Mouse (Mus musculus) olfactory bulb, adult 2 months (tissue): Measurements from ENCODE around the gene Mfsd4a. TPM values are rescaled to one million over a fixed set of nuclear protein-coding genes. Genes with fewer than 3 reads are reported as not detected.

Experiments
- H3K27ac ChIP-seq: fragments of 200-500 bp; 2 replicates; pipeline ENCODE4 v1.5.1; 2012; ENCODE audit warnings: low read depth, low read length; ENCODE audit not compliant: insufficient read depth
- H3K4me1 ChIP-seq: fragments of 200-500 bp; 2 replicates; pipeline ENCODE4 v1.6.1; 2012; ENCODE audit warnings: low read length; ENCODE audit not compliant: control insufficient read depth, insufficient read depth
- H3K4me3 ChIP-seq: fragments of 200-500 bp; 2 replicates; pipeline ENCODE4 v1.5.1; 2012; ENCODE audit warnings: mild to moderate bottlenecking, low read depth, low read length, moderate library complexity; ENCODE audit not compliant: insufficient read depth
- CTCF ChIP-seq: fragments of 200-500 bp; IDR thresholded peaks from 2 replicates; pipeline ENCODE4 v1.5.1; 2012; ENCODE audit warnings: low read depth, mild to moderate bottlenecking, low read length, moderate library complexity; ENCODE audit not compliant: insufficient read depth
- POLR2A ChIP-seq: fragments of 200-500 bp; IDR thresholded peaks from 2 replicates; pipeline ENCODE4 v1.6.1; 2012; ENCODE audit warnings: mild to moderate bottlenecking, low read depth, low read length, moderate library complexity; ENCODE audit not compliant: insufficient read depth
- WGBS: fragments of 180-500 bp; shearing (Covaris S2); methylation state at CpG from one replicate; pipeline ENCODE4 v1.1.7; 2018; 5-methylcytosine and 5-hydroxymethylcytosine counted together
- polyA plus RNA-seq: library from polyadenylated mRNA; stranded (reverse); fragments of >200 nt; gene quantifications from 2 replicates; pipeline ENCODE4 v1.2.4, GENCODE M21; 2012; ENCODE audit warnings: low replicate concordance; ENCODE audit not compliant: missing spikeins, insufficient read depth, insufficient read length

The Mfsd4a gene
- polyA plus RNA-seq, 1 experiment = not detected

DNA sequence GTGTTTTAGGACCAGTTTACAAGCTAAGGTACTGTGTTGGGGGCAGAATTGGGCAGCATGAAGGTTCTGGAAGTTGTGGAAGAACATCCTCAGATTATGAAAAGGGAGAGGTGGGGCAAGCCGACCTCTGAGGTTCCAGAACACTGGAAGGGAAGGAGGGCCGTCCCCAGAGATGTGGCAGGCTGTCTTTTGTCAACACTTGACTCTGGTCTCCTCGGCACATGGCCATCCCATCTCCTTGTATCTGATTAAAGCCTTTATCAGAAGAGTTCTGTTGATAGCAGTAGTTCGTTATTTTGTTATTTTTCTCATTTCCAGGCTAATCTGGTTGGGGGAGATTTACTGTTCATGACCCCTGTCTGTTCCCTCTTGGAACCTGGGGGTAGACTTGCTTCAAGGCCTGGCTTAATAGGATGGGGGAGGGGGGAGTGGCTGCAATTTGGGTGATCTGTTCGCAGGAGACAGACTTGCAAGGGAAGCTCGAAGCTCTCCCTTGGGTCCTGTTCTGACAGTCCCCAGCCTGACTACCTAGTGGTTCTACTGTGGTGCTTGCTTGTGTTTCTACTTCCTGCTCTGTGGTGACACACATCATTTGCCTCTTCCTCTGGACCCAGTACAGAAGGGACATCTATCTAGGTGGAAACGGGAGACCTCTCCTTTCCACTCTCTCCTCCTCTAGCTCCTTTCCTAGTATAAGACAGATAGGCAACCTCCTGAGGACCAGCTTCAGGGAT is 7.7 kb downstream of the Mfsd4a start:
- no peak for TF ChIP-seq CTCF
- H3K4me3 ChIP-seq = no peak overlapping the region
- 76% methylated on average over 7 of the region's 7 CpGs for WGBS
- no peaks in the 10 kb centered on the region; the same call in 1 of the 2 replicates for H3K4me1 ChIP-seq
- no peak overlapping the region for H3K27ac ChIP-seq

DNA sequence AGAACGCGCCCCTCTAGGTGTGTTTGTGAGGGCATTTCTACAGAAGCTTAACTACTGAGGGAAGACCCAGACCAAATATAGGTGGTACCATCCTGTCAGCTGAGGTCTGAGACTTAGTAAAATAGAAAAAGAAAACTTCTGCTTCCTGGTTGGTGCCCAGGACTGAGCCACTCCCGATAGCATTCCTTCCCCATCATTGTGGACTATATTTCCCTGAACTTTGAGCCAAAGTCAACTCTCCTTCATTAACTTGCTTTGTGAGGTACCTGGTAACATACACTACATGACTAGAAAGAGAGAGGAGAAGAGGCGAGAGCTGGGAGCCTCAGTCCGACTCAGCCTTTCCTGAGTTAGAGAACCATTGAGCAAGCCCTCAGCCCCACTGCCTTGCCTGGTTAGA is 9.3 kb downstream of the Mfsd4a start:
- WGBS = 94% methylated on average over 5 of the region's 5 CpGs

DNA sequence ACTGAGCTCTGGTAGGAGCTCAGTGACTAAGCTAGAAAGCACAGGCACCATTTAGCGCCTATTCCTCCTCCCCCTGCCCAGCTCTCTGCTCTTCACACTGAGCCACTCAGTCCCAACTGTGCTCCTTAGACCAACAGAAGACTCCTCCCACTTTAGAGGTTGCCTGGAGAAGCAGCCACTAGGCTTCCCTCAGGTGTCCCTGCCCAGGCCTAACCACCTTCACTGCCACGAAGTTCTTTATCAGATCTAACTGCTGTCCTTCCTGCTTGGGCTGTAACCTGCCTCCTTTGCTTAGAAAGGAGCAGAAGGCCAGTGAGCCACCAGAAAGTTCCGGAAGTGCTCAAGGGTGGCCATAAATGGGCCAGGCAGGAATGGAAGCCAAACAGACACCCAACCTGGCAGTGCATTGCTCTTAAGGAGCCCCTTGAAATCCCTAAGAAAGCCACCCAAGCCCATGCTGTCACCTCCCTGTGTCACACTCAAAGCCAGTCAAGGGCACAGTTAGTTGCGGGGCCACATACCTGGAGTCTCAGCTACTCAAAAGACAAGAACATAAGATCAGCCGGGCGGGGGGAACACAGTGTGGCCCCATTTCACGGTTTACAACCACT is 12.7 kb downstream of the Mfsd4a start:
- no peak overlapping the region for H3K27ac ChIP-seq
- no peak overlapping the region for H3K4me3 ChIP-seq
- H3K4me1 ChIP-seq = no peaks in the 10 kb centered on the region; the same call in 1 of the 2 replicates
- 85% methylated on average over 7 of the region's 7 CpGs for WGBS
- no peak for TF ChIP-seq CTCF
- no peak for TF ChIP-seq POLR2A

More for the DNA sequence above, 9.3 kb downstream of the Mfsd4a start:
- Histone ChIP-seq H3K4me3 (no peak overlapping the region), H3K27ac (no peak overlapping the region), H3K4me1 (no peaks in the 10 kb centered on the region; the same call in 1 of the 2 replicates)
- TF ChIP-seq POLR2A (no peak), CTCF (no peak)

DNA sequence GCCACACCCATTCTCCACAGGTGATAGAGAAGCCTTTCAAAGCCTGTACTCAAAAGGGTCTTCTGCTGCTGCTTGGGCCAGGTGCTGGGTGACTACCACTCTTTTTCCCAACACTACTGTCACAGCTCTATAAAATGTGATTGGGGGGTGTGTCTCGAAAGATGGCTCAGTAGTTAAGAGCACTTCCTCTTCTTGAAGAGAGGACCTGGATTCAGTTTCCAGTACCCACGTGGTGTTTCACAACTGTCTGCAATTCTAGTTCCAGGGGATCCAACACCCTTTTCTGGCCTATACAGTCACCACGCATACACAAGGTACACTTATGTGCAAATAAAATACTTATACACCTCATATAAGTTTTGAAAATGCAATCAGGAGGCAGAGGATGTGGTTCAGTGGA is 13.5 kb downstream of the Mfsd4a start:
- 88% methylated on average over 3 of the region's 3 CpGs for WGBS
- TF ChIP-seq POLR2A (no peak), CTCF (no peak)
- no peak overlapping the region for H3K27ac ChIP-seq
- no peaks in the 10 kb centered on the region; the same call in 1 of the 2 replicates for H3K4me1 ChIP-seq
- H3K4me3 ChIP-seq = no peak overlapping the region

DNA sequence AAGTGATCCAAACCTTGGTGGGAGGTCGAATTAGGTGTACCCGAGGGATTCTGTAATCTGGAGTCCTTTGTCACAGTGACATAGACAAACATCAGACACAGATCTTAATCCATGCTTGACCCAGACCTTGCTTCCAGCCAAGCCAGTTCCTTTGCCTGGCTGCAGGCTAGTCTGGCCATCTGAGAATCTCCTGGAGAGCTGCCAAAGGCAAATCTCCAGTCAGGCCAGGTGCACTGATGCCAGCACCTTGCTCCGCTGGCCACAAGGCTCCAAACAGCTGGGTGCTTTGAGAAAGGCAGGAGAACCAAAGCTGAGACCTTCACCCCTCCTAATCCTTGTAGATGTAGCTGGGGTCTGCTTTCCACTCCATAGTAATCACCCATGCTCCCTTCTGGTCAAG is 16.1 kb downstream of the Mfsd4a start:
- H3K4me3 ChIP-seq = no peak overlapping the region
- no peaks in the 10 kb centered on the region for H3K4me1 ChIP-seq
- 84% methylated on average over 3 of the region's 3 CpGs for WGBS
- H3K27ac ChIP-seq = no peak overlapping the region
- no peak for TF ChIP-seq POLR2A
- TF ChIP-seq CTCF = no peak

GRCm38 (mm10) chr1:132046143-132046735 is 21.6 kb downstream of the Mfsd4a start:
- H3K4me1 ChIP-seq = peaks cover 4% of the 10 kb centered on the region; the same call in 1 of the 2 replicates
- no peak overlapping the region for H3K4me3 ChIP-seq
- peak; percentile 63 for TF ChIP-seq CTCF
- no peak for TF ChIP-seq POLR2A
- no peak overlapping the region for H3K27ac ChIP-seq
- WGBS = 24% methylated on average over 15 of the region's 15 CpGs

DNA sequence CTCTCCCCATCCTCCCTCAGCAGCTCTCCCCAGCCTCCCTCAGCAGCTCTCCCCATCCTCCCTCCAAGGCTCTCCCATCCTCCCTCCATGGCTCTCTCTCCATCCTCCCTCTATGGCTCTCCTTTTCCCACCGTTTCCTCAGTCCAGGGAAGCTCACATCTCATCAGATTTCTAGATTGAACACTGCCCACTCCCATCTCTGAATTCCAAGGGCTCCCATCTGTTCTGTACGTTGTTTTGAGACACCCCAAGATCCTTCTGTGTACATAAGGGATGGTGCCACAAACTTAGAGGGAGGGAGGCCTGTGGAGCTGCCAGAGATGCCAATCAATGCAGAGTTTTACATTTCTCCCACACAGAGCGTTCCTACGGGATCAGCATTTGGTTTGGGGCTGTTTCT is 24.1 kb downstream of the Mfsd4a start:
- TF ChIP-seq POLR2A (no peak), CTCF (no peak)
- Histone ChIP-seq H3K4me3 (no peak overlapping the region), H3K27ac (no peak overlapping the region), H3K4me1 (peaks cover 4% of the 10 kb centered on the region; the same call in 1 of the 2 replicates)
- 69% methylated on average over 4 of the region's 4 CpGs for WGBS

DNA sequence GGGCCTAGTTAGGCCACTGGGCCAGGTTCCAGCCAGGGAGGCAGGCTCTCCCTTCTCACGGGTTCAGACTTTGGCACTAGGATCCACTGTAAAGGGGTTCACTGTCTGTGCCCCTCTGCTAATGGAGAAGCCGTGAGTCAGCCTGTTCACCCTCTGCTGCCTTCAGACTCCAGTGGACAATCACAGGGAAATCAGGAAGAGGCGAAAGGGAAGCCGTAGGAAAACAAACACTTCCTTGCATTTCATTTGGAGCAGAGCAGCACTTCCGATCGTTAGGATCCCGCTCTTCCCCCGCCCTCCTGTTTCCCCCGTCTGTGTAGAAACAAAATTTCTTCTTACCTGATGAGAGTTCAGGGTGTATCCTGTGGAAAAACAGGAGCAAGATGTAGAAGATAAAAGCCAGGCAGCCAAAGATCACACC is 27.7 kb downstream of the Mfsd4a start:
- H3K4me3 ChIP-seq = no peak overlapping the region
- no peak overlapping the region for H3K27ac ChIP-seq
- no peaks in the 10 kb centered on the region; the same call in 1 of the 2 replicates for H3K4me1 ChIP-seq
- TF ChIP-seq CTCF (no peak), POLR2A (no peak)
- 51% methylated on average over 9 of the region's 9 CpGs for WGBS

- TF ChIP-seq CTCF (no peak), POLR2A (no peak)
- H3K27ac ChIP-seq = no peak overlapping the region
- WGBS = 84% methylated on average over 5 of the region's 5 CpGs
- H3K4me3 ChIP-seq = no peak overlapping the region
- no peaks in the 10 kb centered on the region; the same call in 1 of the 2 replicates for H3K4me1 ChIP-seq
These were observed 29.1 kb downstream of the Mfsd4a start for GRCm38 (mm10) chr1:132038753-132039152.
